Mouse (Mus musculus) spleen, postnatal 14 days (tissue): ENCODE measurements around the gene D330045A20Rik.
"Not testable (repeated sequence)": the region's sequence is repeated elsewhere in the genome, so short reads cannot be mapped to it uniquely, and the experiment has no call there.

Experiments used
- DNase-seq, 2 experiments: peaks; one replicate each; pipeline ENCODE4 v3.0.0; 2021 to 2022; ENCODE audit warnings: low spot score in 2 of 2

The D330045A20Rik gene

DNA sequence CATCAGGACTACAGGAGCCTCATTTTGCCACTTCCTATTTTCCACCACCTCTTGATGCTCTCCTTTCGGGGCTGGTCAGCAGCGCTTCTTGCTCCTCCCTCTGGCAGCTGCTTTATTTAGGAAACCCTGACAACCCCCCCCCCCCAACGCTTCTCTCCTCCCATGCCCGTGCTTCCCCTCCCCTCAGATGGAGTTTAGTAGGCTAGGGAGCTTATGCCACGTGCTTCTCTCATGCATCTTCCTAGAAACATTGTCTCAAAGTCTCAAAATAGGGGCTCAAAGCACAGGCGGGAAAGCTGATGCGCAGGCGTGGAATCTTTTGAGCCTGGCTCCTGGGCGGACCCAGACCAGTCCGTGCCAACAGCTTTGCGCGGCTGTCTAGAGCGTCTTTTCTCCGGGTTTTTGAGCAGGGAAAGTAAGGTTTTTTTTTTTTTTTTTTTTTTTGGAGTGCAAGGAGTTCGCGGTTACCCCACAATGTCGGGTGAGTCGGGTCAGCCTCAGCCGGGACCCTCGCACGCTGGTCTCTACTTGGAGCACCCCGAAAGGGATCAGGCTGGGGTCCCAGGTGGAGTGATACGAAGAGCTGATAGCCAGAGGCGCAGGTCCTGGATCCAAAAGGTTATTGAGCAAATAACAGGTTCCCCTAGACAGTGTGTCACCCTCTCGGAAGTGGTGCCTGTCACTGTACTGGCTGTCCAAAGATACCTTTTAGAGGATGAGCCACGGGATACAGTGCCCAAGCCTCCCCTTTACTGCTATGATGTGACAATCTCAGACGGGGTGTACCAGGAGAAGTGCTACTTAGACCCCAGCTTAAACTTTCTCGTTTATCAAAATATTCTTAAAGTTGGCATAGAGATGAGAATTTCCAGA, at the start of gene D330045A20Rik:
D330045A20Rik (plus strand) TSS at position 346 of the 873 bp plus-strand sequence.
- no peak for DNase-seq

- no peak for DNase-seq
Observed at GRCm38 (mm10) chrX:139432550-139432949, 47.6 kb upstream of the D330045A20Rik start.

GRCm38 (mm10) chrX:139435202-139435601, 45.0 kb upstream of the D330045A20Rik start:
- no peak for DNase-seq

DNA sequence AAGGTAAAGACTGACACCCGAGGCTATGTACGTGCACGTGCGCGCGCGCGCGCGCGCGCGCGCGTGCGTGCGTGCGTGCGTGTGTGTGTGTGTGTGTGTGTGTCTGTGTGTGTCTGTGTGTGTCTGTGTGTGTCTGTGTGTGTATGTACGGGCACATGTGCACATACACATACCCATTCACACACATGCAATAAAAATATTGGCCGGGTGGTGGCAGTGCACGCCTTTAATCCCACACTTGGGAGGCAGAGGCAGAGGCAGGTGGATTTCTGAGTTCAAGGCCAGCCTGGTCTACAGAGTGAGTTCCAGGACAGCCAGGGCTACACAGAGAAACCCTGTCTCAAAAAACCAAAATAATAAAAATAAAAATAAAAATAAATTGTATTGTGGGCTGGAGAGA, 39.1 kb upstream of the D330045A20Rik start:
- not testable (repeated sequence) for DNase-seq

- no peak for DNase-seq
Observed at GRCm38 (mm10) chrX:139456812-139457211, 23.4 kb upstream of the D330045A20Rik start.

GRCm38 (mm10) chrX:139482083-139482482, 1.9 kb downstream of the D330045A20Rik start:
- no peak for DNase-seq

DNA sequence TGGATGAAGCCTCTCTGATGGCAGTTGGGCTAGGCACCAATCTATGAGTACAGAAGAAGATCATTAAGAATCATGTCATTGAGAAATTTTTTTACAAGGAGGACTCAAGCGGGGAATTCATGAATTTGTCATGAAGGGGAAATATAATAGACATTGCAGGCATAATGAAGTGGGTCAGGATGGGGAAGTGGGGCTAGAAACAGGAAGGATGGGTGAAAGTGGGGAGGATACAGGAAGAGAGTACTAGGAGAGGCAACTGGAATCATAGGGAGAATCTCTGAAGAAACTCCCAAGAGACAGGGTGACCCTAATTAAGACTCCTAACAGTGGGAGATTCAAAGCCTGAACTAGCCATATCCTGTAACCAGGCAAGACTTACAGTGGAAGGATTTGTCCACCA, 4.8 kb downstream of the D330045A20Rik start:
- DNase-seq = no peak

GRCm38 (mm10) chrX:139516156-139516555, 36.0 kb downstream of the D330045A20Rik start:
- no peak for DNase-seq

DNA sequence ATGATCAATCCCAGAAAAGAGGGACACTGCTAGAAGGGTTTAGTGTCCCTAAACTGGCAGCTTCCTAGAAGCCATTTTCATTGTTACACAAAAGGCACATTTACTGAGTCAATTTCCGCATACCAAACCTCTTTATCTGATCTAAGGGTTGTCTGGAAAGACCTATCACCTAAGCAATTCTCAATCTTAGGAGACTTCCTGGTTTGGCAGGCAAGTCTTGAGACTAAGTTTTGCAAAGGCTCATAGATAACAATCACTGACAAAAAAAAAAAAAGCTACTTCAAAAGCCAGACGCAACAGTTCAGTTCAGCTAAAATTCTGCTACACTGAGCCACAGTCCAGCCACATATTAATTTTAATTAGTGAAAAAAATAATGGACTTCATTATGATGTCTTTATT, 39.1 kb downstream of the D330045A20Rik start:
- no peak for DNase-seq

DNA sequence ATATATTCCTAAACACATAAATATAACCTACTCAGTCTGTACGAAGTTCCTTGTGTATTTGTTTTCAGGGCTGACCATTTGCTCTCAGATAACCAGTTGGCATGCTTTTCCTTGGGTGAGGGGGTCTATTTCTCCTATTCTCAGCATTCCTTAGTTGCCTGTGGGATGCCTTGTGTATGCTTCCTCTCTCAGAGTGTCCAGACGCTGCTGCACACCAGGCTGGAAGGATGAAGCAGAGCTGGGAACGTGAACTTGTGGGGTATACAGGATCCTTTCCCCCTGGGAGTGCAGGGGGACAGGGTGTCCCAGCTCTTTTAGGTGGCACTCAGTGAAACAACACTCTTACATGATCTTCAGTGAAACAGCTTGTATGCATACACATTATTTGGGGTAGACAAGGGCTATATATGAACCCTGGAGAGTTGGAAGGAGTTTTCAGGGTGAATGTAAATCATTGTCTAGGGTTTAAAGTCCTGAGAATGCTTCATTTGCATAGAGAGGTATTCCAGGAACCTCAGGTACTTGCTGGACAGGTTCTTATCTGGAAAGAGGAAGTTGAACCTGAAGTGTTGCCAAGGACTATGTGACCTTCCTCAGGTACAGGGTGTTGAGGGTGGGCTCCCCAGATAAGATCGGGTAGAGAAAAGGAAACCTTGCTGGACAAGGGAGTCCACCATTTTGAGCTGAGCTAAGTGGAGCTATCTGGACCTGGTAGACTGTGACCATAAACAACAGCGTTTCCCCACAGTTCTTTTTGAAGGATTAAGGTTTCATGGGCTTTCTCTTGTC, 44.3 kb downstream of the D330045A20Rik start:
- no peak for DNase-seq

DNA sequence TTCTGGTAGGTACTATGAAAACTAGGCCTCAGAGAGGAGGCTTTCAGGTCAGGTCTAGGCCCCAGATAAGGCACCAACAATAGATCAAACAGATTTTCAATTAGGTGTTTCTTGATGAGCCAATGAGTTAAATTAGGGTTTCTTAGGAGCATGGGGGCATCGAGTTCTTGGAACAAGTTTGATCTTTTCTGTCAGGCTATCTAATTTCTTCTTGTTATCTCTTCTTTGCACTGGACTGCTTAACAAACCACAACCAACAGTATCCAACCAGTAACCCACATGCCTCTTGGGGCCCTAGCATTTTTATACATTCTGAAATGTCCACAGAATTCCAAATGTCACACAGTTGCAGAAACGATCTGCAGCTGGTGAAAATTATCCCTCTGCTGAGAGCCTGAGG, 45.6 kb downstream of the D330045A20Rik start:
- DNase-seq = no peak

GRCm38 (mm10) chrX:139526984-139527383, 46.8 kb downstream of the D330045A20Rik start:
- no peak for DNase-seq

DNA sequence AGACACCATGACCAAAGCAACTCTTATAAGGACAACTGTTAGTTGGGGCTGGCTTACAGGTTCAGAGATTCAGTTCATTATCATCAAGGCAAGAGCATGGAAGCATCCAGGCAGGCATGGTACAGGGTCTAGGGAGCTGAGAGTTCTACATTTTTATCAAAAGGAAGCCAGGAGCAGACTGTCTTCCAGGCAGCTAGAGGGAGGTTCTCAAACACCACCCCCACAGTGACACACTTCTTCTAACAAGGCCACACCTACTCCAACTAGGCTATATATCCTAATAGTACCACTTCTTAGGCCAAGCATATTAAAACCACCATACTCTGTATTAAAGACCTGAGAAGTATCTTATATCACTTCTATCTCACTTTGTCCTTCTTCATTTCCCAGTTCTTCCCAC, 49.5 kb downstream of the D330045A20Rik start:
- DNase-seq = no peak

- DNase-seq = no peak
Observed at GRCm38 (mm10) chrX:139532293-139532692, 52.1 kb downstream of the D330045A20Rik start.

DNA sequence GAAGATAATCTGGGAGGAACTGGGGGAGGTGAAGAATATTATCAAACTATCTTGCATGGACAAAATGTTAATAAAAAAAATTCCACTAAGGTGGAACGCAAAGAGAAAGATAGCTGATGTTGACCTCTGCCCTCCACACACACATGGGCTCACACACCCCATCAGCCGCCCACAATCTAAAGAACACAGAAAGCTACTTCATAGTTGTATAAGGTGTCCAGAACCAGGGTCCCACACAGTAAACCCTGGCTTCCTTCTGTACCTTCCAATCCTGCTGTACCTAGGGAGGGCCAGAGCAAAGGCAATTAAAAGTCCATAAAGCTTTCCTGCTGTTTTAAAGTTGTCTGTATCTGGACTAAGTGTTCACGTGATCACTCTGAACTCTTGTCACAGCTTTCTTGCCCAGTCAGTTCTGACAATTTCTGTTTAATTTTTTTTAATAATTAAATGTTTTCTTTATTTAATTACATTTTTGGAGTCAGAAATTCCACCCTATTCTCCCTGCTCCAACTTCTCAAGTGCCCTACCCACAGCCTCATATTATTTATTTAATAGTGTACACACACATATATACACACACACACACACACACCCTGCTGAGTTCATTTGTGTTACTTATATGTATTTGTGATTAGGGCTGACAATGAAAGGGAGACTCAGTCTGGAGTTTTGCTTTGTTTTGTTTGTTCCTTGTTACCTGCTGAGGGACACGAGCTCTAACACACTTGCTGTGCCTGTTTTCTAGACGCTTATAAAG, 57.7 kb downstream of the D330045A20Rik start:
- no peak for DNase-seq

DNA sequence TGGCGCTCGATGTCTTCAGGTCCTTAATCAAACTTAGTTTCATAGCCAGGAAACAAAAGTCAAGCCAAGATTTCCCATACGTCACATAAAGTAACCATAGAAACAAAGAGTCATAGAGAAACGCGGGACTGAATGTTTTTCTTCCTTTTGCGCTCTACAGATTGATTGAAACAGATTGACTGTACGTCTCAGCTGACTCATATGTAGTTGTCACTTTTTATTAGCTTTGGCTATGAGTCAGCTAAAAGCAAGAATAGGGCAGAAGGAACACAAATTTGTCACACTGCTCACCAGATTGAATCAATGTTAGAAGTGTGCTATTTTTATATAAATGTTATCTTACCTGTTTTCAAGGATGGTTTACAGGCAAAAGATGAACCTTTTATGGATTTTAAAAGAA, 63.6 kb downstream of the D330045A20Rik start:
- DNase-seq = no peak

DNA sequence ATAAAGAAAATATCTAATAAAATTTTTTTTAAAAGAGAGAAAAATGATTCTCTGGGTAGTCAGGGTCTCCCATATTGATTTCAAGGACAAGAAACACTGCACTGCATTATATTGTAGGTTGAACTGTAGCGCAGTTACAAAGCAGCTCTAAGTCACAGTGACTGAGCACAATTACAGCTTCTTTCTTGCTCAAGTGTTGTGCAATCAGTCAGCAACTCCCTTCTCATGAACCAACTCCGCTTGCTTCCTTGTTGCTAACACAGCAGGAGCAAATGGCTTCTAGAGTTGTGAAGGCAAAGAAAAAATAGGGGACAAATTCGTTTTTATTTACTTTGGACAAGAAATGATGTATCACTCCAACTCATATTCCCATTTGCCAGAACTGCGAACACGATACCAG, 70.3 kb downstream of the D330045A20Rik start:
- no peak for DNase-seq

DNA sequence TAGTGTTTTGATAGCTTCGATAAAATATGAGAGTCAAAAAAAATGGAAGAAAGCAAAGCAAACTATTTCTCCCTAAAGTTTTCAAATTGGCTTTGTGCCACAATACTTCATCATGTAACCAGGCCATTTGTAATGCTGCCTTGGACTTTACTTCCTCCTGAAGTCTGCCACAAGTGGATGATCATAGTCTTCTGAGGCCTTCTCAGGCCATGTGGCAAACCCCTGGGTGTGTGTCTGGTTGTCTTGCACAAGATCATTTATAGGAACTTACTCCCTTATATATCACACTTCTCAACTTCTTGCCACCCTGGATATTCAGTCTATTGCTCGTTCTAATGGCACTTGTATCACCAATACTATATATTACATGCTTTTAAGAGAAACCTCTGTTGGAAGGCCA, 71.9 kb downstream of the D330045A20Rik start:
- no peak for DNase-seq

- DNase-seq = no peak
Observed at GRCm38 (mm10) chrX:139562255-139562924, 82.2 kb downstream of the D330045A20Rik start.

- no peak for DNase-seq
Observed at GRCm38 (mm10) chrX:139562925-139563461, 82.8 kb downstream of the D330045A20Rik start, which contains the start of gene Rnf128. TSS of gene Rnf128 (plus strand) at chrX:139563316.

GRCm38 (mm10) chrX:139570054-139570453, 89.9 kb downstream of the D330045A20Rik start:
- no peak for DNase-seq
